Mouse (Mus musculus): Measurements from ENCODE around the gene Vhl. TPM values are rescaled to one million over a fixed set of nuclear protein-coding genes. Genes with fewer than 3 reads are reported as not detected.
"Not testable (repeated sequence)": the region's sequence is repeated elsewhere in the genome, so short reads cannot be mapped to it uniquely, and the experiment has no call there.

The Vhl gene
- total RNA-seq, 1 experiment from 2014 or later, result 26.0 TPM

GRCm38 (mm10) chr6:113661353-113662241 lies 37.8 kb downstream of the Vhl start:
- DNase-seq, result peak; percentile 78

GRCm38 (mm10) chr6:113662964-113663700 lies 39.4 kb downstream of the Vhl start:
- DNase-seq, result no peak

GRCm38 (mm10) chr6:113664305-113664704 lies 40.5 kb downstream of the Vhl start:
- DNase-seq, result no peak

GRCm38 (mm10) chr6:113667611-113668122 lies 43.9 kb downstream of the Vhl start:
- DNase-seq, result no peak

- DNase-seq, result peak; percentile 55
Measured at GRCm38 (mm10) chr6:113668287-113669154, 44.8 kb downstream of the Vhl start.

GRCm38 (mm10) chr6:113669821-113670220 lies 46.1 kb downstream of the Vhl start:
- no peak for DNase-seq

GRCm38 (mm10) chr6:113672029-113672428 lies 48.3 kb downstream of the Vhl start:
- not testable (repeated sequence) for DNase-seq

- DNase-seq, result no peak
Measured at GRCm38 (mm10) chr6:113672989-113673388, 49.2 kb downstream of the Vhl start.

- no peak for DNase-seq
Measured at GRCm38 (mm10) chr6:113675234-113675633, 51.5 kb downstream of the Vhl start.

- no peak for DNase-seq
Measured at GRCm38 (mm10) chr6:113675991-113676390, 52.2 kb downstream of the Vhl start.

GRCm38 (mm10) chr6:113677070-113677734 lies 53.4 kb downstream of the Vhl start:
- DNase-seq, result no peak

GRCm38 (mm10) chr6:113678246-113679012 lies 54.7 kb downstream of the Vhl start:
- no peak for DNase-seq

- DNase-seq, result no peak
Measured at GRCm38 (mm10) chr6:113679993-113680566, 56.3 kb downstream of the Vhl start.

Other genes starting within 250 kb of the Vhl start
- 34.9 and 35.5 TPM in 2 replicates for gene Tada3, start 246.1 kb upstream of the Vhl start, total RNA-seq (2021)
- 165 and 176 TPM in 2 replicates for gene Arpc4, start 245.8 kb upstream of the Vhl start, total RNA-seq (2021)
- gene Ttll3, start 234.7 kb upstream of the Vhl start, total RNA-seq (2021), result 4.1 and 4.2 TPM in 2 replicates
- gene Rpusd3, start 204.6 kb upstream of the Vhl start, total RNA-seq (2021), result 11.3 and 16.9 TPM in 2 replicates
- 388 and 421 TPM in 2 replicates for gene Cidec, start 188.2 kb upstream of the Vhl start, total RNA-seq (2021)
- 54.1 and 54.8 TPM in 2 replicates for gene Jagn1, start 181.4 kb upstream of the Vhl start, total RNA-seq (2021)
- gene Il17re, start 165.5 kb upstream of the Vhl start, total RNA-seq (2021), result 1.5 and 2.8 TPM in 2 replicates
- gene Il17rc, start 152.5 kb upstream of the Vhl start, total RNA-seq (2021), result 18.2 and 19.3 TPM in 2 replicates
- 37.4 and 42.7 TPM in 2 replicates for gene Creld1, start 140.7 kb upstream of the Vhl start, total RNA-seq (2021)
- gene Prrt3, start 122.0 kb upstream of the Vhl start, total RNA-seq (2021), result 0.15 and 0.23 TPM in 2 replicates
- 88.7 and 94.4 TPM in 2 replicates for gene Emc3, start 92.3 kb upstream of the Vhl start, total RNA-seq (2021)
- 3.1 and 3.2 TPM in 2 replicates for gene Fancd2, start 92.3 kb upstream of the Vhl start, total RNA-seq (2021)
- gene Fancd2os, start 23.2 kb upstream of the Vhl start, total RNA-seq (2021), result not detected in 2 replicates
- 147 and 162 TPM in 2 replicates for gene Brk1, start 19.2 kb upstream of the Vhl start, total RNA-seq (2021)
- gene Irak2, start 14.5 kb downstream of the Vhl start, total RNA-seq (2021), result 17.4 and 22.9 TPM in 2 replicates
- gene Tatdn2, start 73.1 kb downstream of the Vhl start, total RNA-seq (2021), result 45.6 and 59.6 TPM in 2 replicates
- gene Ghrl, start 95.9 kb downstream of the Vhl start, total RNA-seq (2021), result not detected in 2 replicates
- 101 and 106 TPM in 2 replicates for gene Sec13, start 116.8 kb downstream of the Vhl start, total RNA-seq (2021)